10 mouse cellular contexts compared by ENCODE assay signal in the genomic region with DNA sequence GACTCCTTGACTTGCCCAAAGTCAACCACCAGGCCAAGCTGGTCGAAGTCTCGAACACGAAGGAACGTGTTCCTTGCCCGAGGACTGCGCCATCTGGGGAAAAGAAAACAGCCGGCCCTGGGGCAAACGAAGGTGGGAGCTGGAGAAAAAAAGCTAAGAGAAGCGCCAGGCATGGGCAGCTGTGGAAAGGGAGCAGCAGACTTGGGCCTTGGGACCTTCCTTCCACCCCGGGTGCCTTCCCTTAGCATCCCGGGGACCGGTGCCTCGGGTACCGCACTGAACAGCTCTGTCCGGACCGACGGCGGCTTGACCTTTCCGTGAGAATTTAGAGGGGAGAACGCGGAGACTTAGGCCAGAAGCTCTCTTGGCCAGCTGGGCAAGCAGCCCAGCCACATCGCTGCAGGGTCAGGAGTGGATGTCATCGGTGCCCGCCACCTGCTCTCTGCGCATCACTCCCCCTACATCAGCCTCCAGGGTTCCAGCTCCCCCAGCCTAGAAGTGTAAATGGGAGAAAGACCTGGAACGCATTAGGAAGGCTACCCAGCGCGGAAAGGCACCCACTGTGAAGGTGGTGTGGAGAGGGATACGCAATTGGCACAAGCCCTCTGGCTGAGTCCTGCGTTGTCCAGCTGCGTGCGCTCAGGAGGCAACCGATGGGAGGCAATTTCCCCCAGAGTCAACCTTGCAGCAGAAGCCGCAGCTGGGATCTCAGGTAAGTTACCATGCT. TPM values are rescaled to one million over a fixed set of nuclear protein-coding genes. Genes with fewer than 3 reads are reported as not detected.
DNase-seq lines count a peak whose midpoint lies in the region; ATAC-seq and TF ChIP-seq lines count a peak whose summit lies in the region.
"Had no signal": no experiment of that assay in that cellular context is flagged by ENCODE, and none has a peak within 500 bp of the region (broad histone marks: within the 10 kb centered on the region; RNA-seq: fewer than 3 reads in every experiment).

No protein-coding gene starts in this region.

- H3K4me1 ChIP-seq in heart, embryonic 12.5 days (replicated peaks) = 0 out of 2 replicates have a peak, but pooled peaks cover 10% of the 10 kb centered on the region
- H3K4me1 ChIP-seq in E14TG2a.4 (replicated peaks; ENCODE audit: low read depth, low read length) (peaks cover 65% of the 10 kb centered on the region), ES-Bruce4 (ENCODE audit: control insufficient read depth, insufficient read depth, low read length) (peaks cover 3% of the 10 kb centered on the region)
- H3K4me1 ChIP-seq in limb, embryonic 12.5 days (replicated peaks) = peaks cover 14% of the 10 kb centered on the region

- no peak for DNase-seq in heart, adult 9 months (ENCODE audit: low spot score in 2 of 2)
- no peak for DNase-seq in lung, postnatal 25 days (ENCODE audit: low spot score)
- DNase-seq in right cerebral cortex, postnatal 4 days = no peak
- DNase-seq: kidney, postnatal 14 days had no signal

- no peak for TF ChIP-seq CTCF in E14TG2a.4 (conservative IDR thresholded peaks at IDR 0.05; ENCODE audit: low read length)
- TF ChIP-seq CTCF in ES-Bruce4 (IDR thresholded peaks at IDR 0.05; ENCODE audit: low read depth, low read length) = no peak

- H3K4me2 ChIP-seq in heart, embryonic 12.5 days = no peak overlapping the region
- no peak overlapping the region for H3K4me2 ChIP-seq in limb, embryonic 12.5 days
- H3K4me2 ChIP-seq: lung, embryonic 15.5 days had no signal

- WGBS in heart, embryonic 12.5 days = 2% methylated on average over 34 of the region's 34 CpGs
- 3% methylated on average over 34 of the region's 34 CpGs for WGBS in limb, embryonic 12.5 days

- H3K9ac ChIP-seq in heart, embryonic 12.5 days = no peak overlapping the region
- 0 out of 2 replicates have a peak overlapping the region, but pooled peaks have one; percentile 3 for H3K9ac ChIP-seq in ES-Bruce4 (ENCODE audit: low read depth, poor library complexity, severe bottlenecking)
- H3K9ac ChIP-seq in limb, embryonic 12.5 days (replicated peaks) = no peak overlapping the region
- H3K9ac ChIP-seq: lung, embryonic 15.5 days had no signal

- peaks cover 57% of the 10 kb centered on the region for H3K27me3 ChIP-seq in heart, embryonic 12.5 days (replicated peaks)
- H3K27me3 ChIP-seq in E14TG2a.4 (ENCODE audit: insufficient read depth, low read length) (peaks cover 35% of the 10 kb centered on the region), ES-Bruce4 (ENCODE audit: control insufficient read depth, insufficient read depth, low read length, poor library complexity, severe bottlenecking) (peaks cover 8% of the 10 kb centered on the region)
- peaks cover 78% of the 10 kb centered on the region for H3K27me3 ChIP-seq in limb, embryonic 12.5 days

- no peak for TF ChIP-seq EP300 in ES-Bruce4 (IDR thresholded peaks at IDR 0.05; ENCODE audit: insufficient read depth, low read depth, low read length)

- H3K9me3 ChIP-seq in heart, embryonic 12.5 days (replicated peaks) = no peaks in the 10 kb centered on the region
- H3K9me3 ChIP-seq in E14TG2a.4 (ENCODE audit: low read length) (no peaks in the 10 kb centered on the region), ES-Bruce4 (replicated peaks; ENCODE audit: control insufficient read depth, insufficient read depth, low read length, poor library complexity, severe bottlenecking) (no peaks in the 10 kb centered on the region)
- no peaks in the 10 kb centered on the region for H3K9me3 ChIP-seq in limb, embryonic 12.5 days
- H3K9me3 ChIP-seq: lung, embryonic 15.5 days had no signal

- no peak for ATAC-seq in heart, embryonic 12.5 days (ENCODE audit: insufficient number of reproducible peaks, low FRiP score)
- no peak for ATAC-seq in limb, embryonic 12.5 days (ENCODE audit: insufficient number of reproducible peaks, insufficient read depth, low FRiP score, low TSS enrichment, low read depth)

- 0 out of 2 replicates have a peak overlapping the region, but pooled peaks have one; percentile 0 for H3K4me3 ChIP-seq in heart, embryonic 12.5 days
- peak overlapping the region; percentile 69 for H3K4me3 ChIP-seq in E14TG2a.4 (replicated peaks; ENCODE audit: low read length)
- H3K4me3 ChIP-seq in ES-Bruce4 (ENCODE audit: low read depth, low read length) = peak overlapping the region; percentile 41
- H3K4me3 ChIP-seq in limb, embryonic 12.5 days (replicated peaks) = peak overlapping the region; percentile 9; the same call in 1 of the 2 replicates
- H3K4me3 ChIP-seq: lung, embryonic 15.5 days had no signal

- no peak overlapping the region for H3K27ac ChIP-seq in heart, embryonic 12.5 days (ENCODE audit: poor library complexity, severe bottlenecking)
- H3K27ac ChIP-seq in ES-Bruce4 (ENCODE audit: insufficient read depth, low read length) = no peak overlapping the region
- no peak overlapping the region for H3K27ac ChIP-seq in limb, embryonic 12.5 days
- H3K27ac ChIP-seq: lung, embryonic 15.5 days had no signal

- no peak for TF ChIP-seq POLR2A in ES-Bruce4 (IDR thresholded peaks at IDR 0.05; ENCODE audit: insufficient read depth, low read length)

- no peaks in the 10 kb centered on the region for H3K36me3 ChIP-seq in heart, embryonic 12.5 days
- no peaks in the 10 kb centered on the region for H3K36me3 ChIP-seq in E14TG2a.4 (ENCODE audit: insufficient read depth, low read length)
- no peaks in the 10 kb centered on the region for H3K36me3 ChIP-seq in ES-Bruce4 (ENCODE audit: control insufficient read depth, insufficient read depth, low read length, poor library complexity, severe bottlenecking)
- no peaks in the 10 kb centered on the region for H3K36me3 ChIP-seq in limb, embryonic 12.5 days
- H3K36me3 ChIP-seq: lung, embryonic 15.5 days had no signal

RNA-seq across cellular contexts. Expression of gene Foxd3, which starts 6.9 kb away (rescaled TPM):
- not detected in 2 replicates for polyA plus RNA-seq in heart, embryonic 12.5 days (2016; fragmentation: Nextera tagmentation; extraction: Ambion mirVana)
- polyA plus RNA-seq in ES-Bruce4 (2011; ENCODE audit: insufficient read depth, insufficient read length, low read depth, missing spikeins) = 1.3 and 2.4 TPM in 2 replicates
- 0.85 and 0.91 TPM in 2 replicates for polyA plus RNA-seq in limb, embryonic 12.5 days (2016; fragmentation: Nextera tagmentation; extraction: Ambion mirVana)
- polyA plus RNA-seq: heart, postnatal 0 days had no signal

RNA-seq across cellular contexts. Expression of gene Alg6, which starts 52.5 kb away (rescaled TPM):
- 11.2 and 13.1 TPM in 2 replicates for polyA plus RNA-seq in heart, embryonic 12.5 days (2016; fragmentation: Nextera tagmentation; extraction: Ambion mirVana)
- 49.4 and 49.5 TPM in 2 replicates for polyA plus RNA-seq in ES-Bruce4 (2011; ENCODE audit: insufficient read depth, insufficient read length, low read depth, missing spikeins)
- 21.5 and 24.2 TPM in 2 replicates for polyA plus RNA-seq in limb, embryonic 12.5 days (2016; fragmentation: Nextera tagmentation; extraction: Ambion mirVana)

Comparison
In these comparisons a context has a peak if more than half of its experiments do, and no peak if none do; other contexts are left out.
1. H3K4me3 ChIP-seq: peak in every context shown above with its lines; median percentile 69 in E14TG2a.4; 41 in ES-Bruce4; 9 in limb, embryonic 12.5 days; 0 in heart, embryonic 12.5 days.